Mouse (Mus musculus) frontal cortex, postnatal 36 days (tissue): ENCODE measurements around the gene Elfn1.
A peak's percentile ranks its signal among the peaks of the same experiment; 100 is the strongest.

Source experiments
- DNase-seq, 2 experiments: peaks; one replicate each; pipeline ENCODE4 v3.0.0; 2022; ENCODE audit warnings: low spot score in 2 of 2

Gene Elfn1

GRCm38 (mm10) chr5:139907714-139908242, at the start of gene Elfn1:
Gene Elfn1, plus strand, starts transcription at chr5:139907943.
- no peak for DNase-seq

GRCm38 (mm10) chr5:139860328-139861104, 47.2 kb upstream of the Elfn1 start:
- DNase-seq = no peak

GRCm38 (mm10) chr5:139862759-139863158, 45.0 kb upstream of the Elfn1 start:
- peak in 1 of 2 experiments; percentile 20 for DNase-seq

GRCm38 (mm10) chr5:139870886-139871285, 36.9 kb upstream of the Elfn1 start:
- DNase-seq = no peak

- no peak for DNase-seq
Measured at GRCm38 (mm10) chr5:139871526-139871925, 36.2 kb upstream of the Elfn1 start.

- DNase-seq = no peak
Measured at GRCm38 (mm10) chr5:139877563-139877962, 30.2 kb upstream of the Elfn1 start.

GRCm38 (mm10) chr5:139879694-139880093, 28.0 kb upstream of the Elfn1 start:
- no peak for DNase-seq

- no peak for DNase-seq
Measured at GRCm38 (mm10) chr5:139881161-139881560, 26.6 kb upstream of the Elfn1 start.

GRCm38 (mm10) chr5:139888624-139889023, 19.1 kb upstream of the Elfn1 start:
- no peak for DNase-seq

- no peak for DNase-seq
Measured at GRCm38 (mm10) chr5:139889370-139889769, 18.4 kb upstream of the Elfn1 start.

- DNase-seq = no peak
Measured at GRCm38 (mm10) chr5:139892326-139892994, 15.3 kb upstream of the Elfn1 start.

GRCm38 (mm10) chr5:139892995-139893345, 14.8 kb upstream of the Elfn1 start:
- DNase-seq = no peak

- no peak for DNase-seq
Measured at GRCm38 (mm10) chr5:139894025-139894508, 13.7 kb upstream of the Elfn1 start.

- DNase-seq = no peak
Measured at GRCm38 (mm10) chr5:139899044-139899443, 8.7 kb upstream of the Elfn1 start.

GRCm38 (mm10) chr5:139905121-139905520, 2.6 kb upstream of the Elfn1 start:
- no peak for DNase-seq

GRCm38 (mm10) chr5:139906507-139906906, 1.2 kb upstream of the Elfn1 start:
- no peak for DNase-seq

GRCm38 (mm10) chr5:139907241-139907640, 502 bp upstream of the Elfn1 start:
- peak in 1 of 2 experiments; percentile 59 for DNase-seq

- DNase-seq = no peak
Measured at GRCm38 (mm10) chr5:139908243-139908810, 584 bp downstream of the Elfn1 start.

GRCm38 (mm10) chr5:139908811-139909627, 1.3 kb downstream of the Elfn1 start:
- DNase-seq = no peak

- no peak for DNase-seq
Measured at GRCm38 (mm10) chr5:139909710-139910550, 2.2 kb downstream of the Elfn1 start.
